Mouse (Mus musculus): ENCODE data around the gene Ctla4.

Ctla4 gene

GRCm38 (mm10) chr1:60961080-60961479 is 74.3 kb downstream of the Ctla4 start:
- DNase-seq (ENCODE audit: low read depth, low spot score) = no peak

DNA sequence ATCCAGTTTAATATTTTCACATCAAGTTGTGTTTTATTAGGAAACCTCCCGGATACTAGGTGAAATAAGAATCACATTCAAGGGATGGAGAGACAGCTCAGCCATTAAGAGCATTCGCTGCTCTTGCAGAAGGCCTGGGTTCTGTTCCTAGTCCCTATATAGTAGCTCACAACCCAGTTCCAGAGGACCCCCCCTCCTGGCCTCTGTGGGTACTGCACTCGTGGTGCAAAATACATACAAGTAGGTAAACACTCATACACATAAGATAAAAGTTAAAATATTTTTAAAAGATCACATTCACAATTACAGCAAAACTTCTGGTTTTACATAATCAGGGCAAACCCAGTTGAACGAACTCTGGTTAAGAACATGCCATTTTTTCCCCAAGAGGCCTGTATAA is 75.3 kb downstream of the Ctla4 start:
- DNase-seq (ENCODE audit: low read depth, low spot score) = no peak

Measured in retina, adult 2 months (tissue).